Mouse (Mus musculus) embryonic facial prominence, embryonic 12.5 days (tissue): ENCODE measurements around the gene Gda. TPM values are rescaled to one million over a fixed set of nuclear protein-coding genes. Genes with fewer than 3 reads are reported as not detected.

ENCODE experiments used
- ATAC-seq: fragments of 200-750 bp; cut with Nextera tagmentation; 2 replicates; pipeline ENCODE4 v1.8.0; 2017; ENCODE audit not compliant: insufficient number of reproducible peaks, insufficient read depth, low FRiP score, low TSS enrichment
- H3K27ac ChIP-seq: fragments of 300-500 bp; sonication (generic); 2 replicates; pipeline ENCODE4 v1.5.1; 2016; ENCODE audit warnings: mild to moderate bottlenecking
- H3K27me3 ChIP-seq: fragments of 300-500 bp; sonication (generic); 2 replicates; pipeline ENCODE4 v1.6.1; 2016; ENCODE audit warnings: mild to moderate bottlenecking, moderate library complexity
- H3K36me3 ChIP-seq: fragments of 300-500 bp; sonication (generic); 2 replicates; pipeline ENCODE4 v1.6.1; 2016; ENCODE audit warnings: mild to moderate bottlenecking
- H3K4me1 ChIP-seq: fragments of 300-500 bp; sonication (generic); 2 replicates; pipeline ENCODE4 v1.6.1; 2016
- H3K4me2 ChIP-seq: fragments of 300-500 bp; sonication (generic); replicated peaks from 2 replicates; pipeline ENCODE4 v1.6.1; 2016; ENCODE audit warnings: mild to moderate bottlenecking, moderate library complexity
- H3K4me3 ChIP-seq: fragments of 300-500 bp; sonication (generic); 2 replicates; pipeline ENCODE4 v1.5.1; 2016; ENCODE audit warnings: mild to moderate bottlenecking
- H3K9ac ChIP-seq: fragments of 300-500 bp; sonication (generic); 2 replicates; pipeline ENCODE4 v1.6.1; 2016; ENCODE audit warnings: mild to moderate bottlenecking, moderate library complexity
- H3K9me3 ChIP-seq: fragments of 300-500 bp; sonication (generic); 2 replicates; pipeline ENCODE4 v1.6.1; 2016; ENCODE audit warnings: mild to moderate bottlenecking, moderate library complexity
- whole genome bisulfite sequencing: fragments of 180-500 bp; shearing (Covaris S2); methylation state at CpG from one replicate; pipeline ENCODE4 v1.1.7; 2016; 5-methylcytosine and 5-hydroxymethylcytosine counted together
- polyA plus RNA-seq: library from polyadenylated mRNA; unstranded; fragments of >200 nt; fragmentation: Nextera tagmentation; extraction: Ambion mirVana; gene quantifications from 2 replicates; pipeline ENCODE4 v1.2.1, GENCODE M21; 2016

The Gda gene
- polyA plus RNA-seq, 1 experiment from 2014 or later = 0.12 TPM

GRCm38 (mm10) chr19:21440841-21441240 is 32.4 kb downstream of the Gda start:
- no peak overlapping the region for H3K27ac ChIP-seq
- H3K4me2 ChIP-seq = no peak overlapping the region
- no peaks in the 10 kb centered on the region for H3K4me1 ChIP-seq
- no peak overlapping the region for H3K4me3 ChIP-seq
- no peaks in the 10 kb centered on the region for H3K36me3 ChIP-seq
- no peak for ATAC-seq
- no peak overlapping the region for H3K9ac ChIP-seq
- H3K27me3 ChIP-seq = no peaks in the 10 kb centered on the region
- WGBS = 87% methylated on average over 6 of the region's 6 CpGs
- H3K9me3 ChIP-seq = no peaks in the 10 kb centered on the region

DNA sequence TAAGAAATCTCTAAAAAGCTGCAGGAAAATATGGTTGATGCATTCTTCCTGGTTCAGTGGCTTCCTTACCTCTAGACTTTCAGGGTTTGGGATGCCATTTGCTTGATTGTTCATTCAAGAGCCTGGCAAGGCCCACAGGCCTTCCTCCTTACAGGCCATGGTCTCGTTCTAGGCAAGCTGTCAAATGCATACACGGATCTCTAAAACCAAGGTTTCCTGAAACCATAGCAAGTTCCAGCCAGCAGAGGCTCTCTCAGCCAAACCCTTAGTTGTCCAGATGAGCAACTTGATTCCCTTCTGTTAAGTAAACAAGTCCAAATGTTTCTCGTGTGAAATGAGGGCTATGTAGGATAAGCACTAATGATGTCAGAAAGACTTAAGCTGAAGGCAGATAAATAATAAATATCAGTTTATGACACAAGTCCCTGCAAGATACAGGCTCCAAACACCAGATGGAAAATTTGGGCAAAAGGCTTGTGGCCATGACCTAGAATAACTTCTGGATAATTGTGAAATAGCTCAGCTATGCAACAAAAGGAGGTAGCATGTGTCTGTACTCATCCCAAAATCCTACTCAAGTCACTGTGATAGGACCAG is 34.0 kb downstream of the Gda start:
- no peaks in the 10 kb centered on the region for H3K27me3 ChIP-seq
- no peak overlapping the region for H3K27ac ChIP-seq
- no peak for ATAC-seq
- no peak overlapping the region for H3K4me2 ChIP-seq
- H3K9me3 ChIP-seq = no peaks in the 10 kb centered on the region
- H3K4me3 ChIP-seq = no peak overlapping the region
- H3K36me3 ChIP-seq = no peaks in the 10 kb centered on the region
- H3K4me1 ChIP-seq = no peaks in the 10 kb centered on the region
- no peak overlapping the region for H3K9ac ChIP-seq
- 61% methylated on average over 3 of the region's 3 CpGs for WGBS

- H3K9me3 ChIP-seq = no peaks in the 10 kb centered on the region
- no peak overlapping the region for H3K9ac ChIP-seq
- no peak overlapping the region for H3K4me3 ChIP-seq
- ATAC-seq = no peak
- no peak overlapping the region for H3K27ac ChIP-seq
- no peaks in the 10 kb centered on the region for H3K27me3 ChIP-seq
- 83% methylated on average over 3 of the region's 3 CpGs for WGBS
- no peak overlapping the region for H3K4me2 ChIP-seq
- no peaks in the 10 kb centered on the region for H3K4me1 ChIP-seq
- H3K36me3 ChIP-seq = no peaks in the 10 kb centered on the region
These were observed 36.7 kb downstream of the Gda start for GRCm38 (mm10) chr19:21436566-21436965.

- Histone ChIP-seq H3K27me3 (no peaks in the 10 kb centered on the region), H3K4me2 (no peak overlapping the region), H3K4me3 (no peak overlapping the region), H3K9me3 (no peaks in the 10 kb centered on the region), H3K36me3 (no peaks in the 10 kb centered on the region), H3K27ac (no peak overlapping the region), H3K9ac (no peak overlapping the region), H3K4me1 (no peaks in the 10 kb centered on the region)
- WGBS = 84% methylated on average over 4 of the region's 4 CpGs
- ATAC-seq = no peak
These were observed 39.9 kb downstream of the Gda start for GRCm38 (mm10) chr19:21433348-21433747.

DNA sequence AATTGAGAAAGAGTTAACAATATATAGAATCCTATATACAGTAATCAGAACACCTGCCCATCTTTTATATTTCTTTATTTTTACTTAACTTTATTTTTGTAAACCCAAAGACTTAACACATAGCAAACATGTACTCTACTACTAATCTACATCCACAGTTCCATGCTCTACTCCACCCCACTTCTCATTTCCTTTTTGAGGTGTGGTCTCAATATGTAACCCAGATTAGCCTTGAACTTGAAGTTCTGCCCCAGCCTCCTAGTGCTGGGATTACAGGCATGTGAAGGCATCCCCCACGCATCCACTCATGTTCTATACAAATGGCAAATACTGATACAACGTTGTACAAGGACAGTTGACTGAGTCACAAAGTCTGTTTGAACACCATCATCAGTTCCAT is 40.4 kb downstream of the Gda start:
- H3K4me1 ChIP-seq = no peaks in the 10 kb centered on the region
- H3K9me3 ChIP-seq = no peaks in the 10 kb centered on the region
- no peaks in the 10 kb centered on the region for H3K36me3 ChIP-seq
- H3K27ac ChIP-seq = no peak overlapping the region
- no peaks in the 10 kb centered on the region for H3K27me3 ChIP-seq
- no peak overlapping the region for H3K4me3 ChIP-seq
- 88% methylated on average over 2 of the region's 2 CpGs for WGBS
- no peak overlapping the region for H3K9ac ChIP-seq
- no peak for ATAC-seq
- H3K4me2 ChIP-seq = no peak overlapping the region

DNA sequence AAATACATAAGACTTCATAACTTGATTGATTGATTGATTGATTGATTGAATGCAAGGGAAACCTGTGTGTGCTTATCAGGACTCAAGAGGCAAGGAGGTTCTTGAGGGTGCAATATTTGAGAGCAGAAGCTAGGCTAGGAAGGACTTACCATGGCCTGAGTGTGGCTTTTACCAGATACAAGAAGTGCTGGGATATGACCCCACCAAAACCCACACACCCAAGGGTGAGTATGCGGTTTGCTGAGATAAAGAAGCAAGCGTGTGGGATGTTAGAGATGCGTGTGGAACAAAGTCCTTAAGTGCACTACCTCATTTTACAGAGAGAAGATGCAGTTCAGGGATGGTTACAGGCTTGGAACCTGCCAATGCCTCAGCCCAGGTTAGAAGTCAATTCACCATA is 41.0 kb downstream of the Gda start:
- WGBS = 95% methylated on average over 3 of the region's 3 CpGs
- Histone ChIP-seq H3K4me3 (no peak overlapping the region), H3K4me2 (no peak overlapping the region), H3K27me3 (no peaks in the 10 kb centered on the region), H3K4me1 (no peaks in the 10 kb centered on the region), H3K9ac (no peak overlapping the region), H3K27ac (no peak overlapping the region), H3K36me3 (no peaks in the 10 kb centered on the region), H3K9me3 (no peaks in the 10 kb centered on the region)
- no peak for ATAC-seq

DNA sequence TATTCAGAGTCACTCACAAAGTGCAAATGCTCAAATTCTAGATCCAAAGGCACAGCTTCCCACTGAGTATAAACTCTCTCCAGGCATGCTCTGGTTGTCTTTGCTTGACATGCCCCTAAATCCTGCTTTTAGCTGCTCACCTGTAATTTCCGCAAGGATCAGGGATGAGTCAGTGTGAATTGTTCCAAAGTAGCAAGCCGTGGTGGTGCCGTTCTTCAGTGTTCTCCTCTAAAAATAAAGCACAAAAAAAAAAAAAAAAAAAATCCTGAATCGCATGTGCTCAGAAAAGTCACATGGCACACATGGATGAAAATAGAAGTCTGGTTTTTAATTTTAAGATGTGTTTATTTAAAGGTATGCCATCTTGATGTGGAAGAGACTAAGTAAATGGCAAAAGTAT is 47.9 kb downstream of the Gda start:
- no peaks in the 10 kb centered on the region for H3K27me3 ChIP-seq
- H3K4me2 ChIP-seq = no peak overlapping the region
- H3K9ac ChIP-seq = no peak overlapping the region
- H3K4me3 ChIP-seq = no peak overlapping the region
- H3K36me3 ChIP-seq = no peaks in the 10 kb centered on the region
- ATAC-seq = no peak
- H3K4me1 ChIP-seq = no peaks in the 10 kb centered on the region
- no peaks in the 10 kb centered on the region for H3K9me3 ChIP-seq
- WGBS = 93% methylated on average over 4 of the region's 4 CpGs
- no peak overlapping the region for H3K27ac ChIP-seq

GRCm38 (mm10) chr19:21423731-21424130 is 49.5 kb downstream of the Gda start:
- no peaks in the 10 kb centered on the region for H3K36me3 ChIP-seq
- H3K4me1 ChIP-seq = no peaks in the 10 kb centered on the region
- 82% methylated on average over 7 of the region's 7 CpGs for WGBS
- no peak overlapping the region for H3K27ac ChIP-seq
- H3K9me3 ChIP-seq = no peaks in the 10 kb centered on the region
- no peak overlapping the region for H3K9ac ChIP-seq
- ATAC-seq = no peak
- no peak overlapping the region for H3K4me3 ChIP-seq
- no peak overlapping the region for H3K4me2 ChIP-seq
- H3K27me3 ChIP-seq = no peaks in the 10 kb centered on the region

GRCm38 (mm10) chr19:21418418-21418817 is 54.8 kb downstream of the Gda start:
- WGBS = 77% methylated on average over 5 of the region's 5 CpGs
- no peaks in the 10 kb centered on the region for H3K4me1 ChIP-seq
- H3K36me3 ChIP-seq = no peaks in the 10 kb centered on the region

DNA sequence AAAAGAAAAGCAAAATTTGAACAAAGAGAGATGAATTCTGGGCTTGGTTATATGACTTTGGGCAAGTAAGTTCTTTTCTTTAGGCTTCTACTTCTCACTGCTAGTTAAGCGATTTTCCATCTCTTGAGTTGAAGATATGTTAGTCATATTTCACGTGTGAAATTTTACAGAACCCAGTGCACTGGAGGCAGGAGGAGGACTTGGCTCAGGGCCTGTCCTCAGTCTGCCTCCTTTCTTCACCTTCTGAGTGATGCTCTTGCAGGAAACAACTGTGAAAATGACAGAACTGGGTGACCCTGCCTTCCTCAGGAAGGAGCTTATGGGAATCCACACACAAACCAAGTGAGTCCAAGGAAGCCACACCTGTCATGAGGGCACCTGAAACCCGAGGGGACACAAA is 57.9 kb downstream of the Gda start:
- 77% methylated on average over 3 of the region's 3 CpGs for WGBS
- Histone ChIP-seq H3K9me3 (no peaks in the 10 kb centered on the region), H3K9ac (no peak overlapping the region), H3K4me3 (no peak overlapping the region), H3K27me3 (no peaks in the 10 kb centered on the region), H3K4me2 (no peak overlapping the region), H3K4me1 (no peaks in the 10 kb centered on the region), H3K36me3 (no peaks in the 10 kb centered on the region), H3K27ac (no peak overlapping the region)
- ATAC-seq = no peak

More at GRCm38 (mm10) chr19:21418418-21418817, 54.8 kb downstream of the Gda start:
- no peak for ATAC-seq
- H3K27me3 ChIP-seq = no peaks in the 10 kb centered on the region
- H3K9me3 ChIP-seq = no peaks in the 10 kb centered on the region
- H3K9ac ChIP-seq = no peak overlapping the region
- no peak overlapping the region for H3K27ac ChIP-seq
- no peak overlapping the region for H3K4me3 ChIP-seq
- no peak overlapping the region for H3K4me2 ChIP-seq

- H3K27ac ChIP-seq = no peak overlapping the region
- H3K4me2 ChIP-seq = no peak overlapping the region
- no peak for ATAC-seq
- H3K27me3 ChIP-seq = no peaks in the 10 kb centered on the region
- H3K4me3 ChIP-seq = no peak overlapping the region
- no peak overlapping the region for H3K9ac ChIP-seq
- H3K4me1 ChIP-seq = no peaks in the 10 kb centered on the region
- H3K9me3 ChIP-seq = no peaks in the 10 kb centered on the region
- 94% methylated on average over 4 of the region's 4 CpGs for WGBS
- no peaks in the 10 kb centered on the region for H3K36me3 ChIP-seq
These were observed 64.1 kb downstream of the Gda start for GRCm38 (mm10) chr19:21409178-21409577.

DNA sequence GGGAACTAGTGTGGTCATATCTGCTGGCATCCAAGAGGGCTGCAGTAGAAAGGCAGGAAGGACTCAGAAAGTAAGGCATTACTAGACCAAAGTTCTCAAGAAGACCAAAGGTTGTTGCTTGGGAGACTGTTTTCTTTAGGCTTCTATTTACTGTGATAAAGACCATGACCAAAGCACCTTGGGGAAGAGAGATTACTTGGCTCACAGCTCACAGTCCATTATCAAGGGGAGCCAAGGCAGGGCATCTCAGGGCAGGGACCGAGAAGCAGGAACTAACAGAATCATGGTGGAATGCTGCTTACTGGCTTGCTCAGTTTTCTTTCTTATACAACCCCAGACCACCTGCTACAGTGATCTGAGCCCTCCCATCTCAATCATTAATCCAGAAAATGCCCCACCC is 65.9 kb downstream of the Gda start:
- H3K4me3 ChIP-seq = no peak overlapping the region
- no peak for ATAC-seq
- 88% methylated on average over 1 of the region's 1 CpGs for WGBS
- H3K36me3 ChIP-seq = no peaks in the 10 kb centered on the region
- H3K4me1 ChIP-seq = no peaks in the 10 kb centered on the region
- no peak overlapping the region for H3K27ac ChIP-seq
- H3K27me3 ChIP-seq = no peaks in the 10 kb centered on the region
- no peaks in the 10 kb centered on the region for H3K9me3 ChIP-seq
- H3K9ac ChIP-seq = no peak overlapping the region
- H3K4me2 ChIP-seq = no peak overlapping the region

GRCm38 (mm10) chr19:21397994-21398393 is 75.3 kb downstream of the Gda start:
- H3K4me2 ChIP-seq = no peak overlapping the region
- H3K27ac ChIP-seq = no peak overlapping the region
- H3K9me3 ChIP-seq = no peaks in the 10 kb centered on the region
- H3K36me3 ChIP-seq = no peaks in the 10 kb centered on the region
- no peaks in the 10 kb centered on the region for H3K4me1 ChIP-seq
- no peaks in the 10 kb centered on the region for H3K27me3 ChIP-seq
- no peak overlapping the region for H3K9ac ChIP-seq
- ATAC-seq = no peak
- H3K4me3 ChIP-seq = no peak overlapping the region
